Mouse (Mus musculus): ENCODE results near the gene Tmem208. TPM values are rescaled to one million over a fixed set of nuclear protein-coding genes. Genes with fewer than 3 reads are reported as not detected.

Gene Tmem208
- polyA plus RNA-seq, 1 experiment from 2014 or later = 120 TPM

DNA sequence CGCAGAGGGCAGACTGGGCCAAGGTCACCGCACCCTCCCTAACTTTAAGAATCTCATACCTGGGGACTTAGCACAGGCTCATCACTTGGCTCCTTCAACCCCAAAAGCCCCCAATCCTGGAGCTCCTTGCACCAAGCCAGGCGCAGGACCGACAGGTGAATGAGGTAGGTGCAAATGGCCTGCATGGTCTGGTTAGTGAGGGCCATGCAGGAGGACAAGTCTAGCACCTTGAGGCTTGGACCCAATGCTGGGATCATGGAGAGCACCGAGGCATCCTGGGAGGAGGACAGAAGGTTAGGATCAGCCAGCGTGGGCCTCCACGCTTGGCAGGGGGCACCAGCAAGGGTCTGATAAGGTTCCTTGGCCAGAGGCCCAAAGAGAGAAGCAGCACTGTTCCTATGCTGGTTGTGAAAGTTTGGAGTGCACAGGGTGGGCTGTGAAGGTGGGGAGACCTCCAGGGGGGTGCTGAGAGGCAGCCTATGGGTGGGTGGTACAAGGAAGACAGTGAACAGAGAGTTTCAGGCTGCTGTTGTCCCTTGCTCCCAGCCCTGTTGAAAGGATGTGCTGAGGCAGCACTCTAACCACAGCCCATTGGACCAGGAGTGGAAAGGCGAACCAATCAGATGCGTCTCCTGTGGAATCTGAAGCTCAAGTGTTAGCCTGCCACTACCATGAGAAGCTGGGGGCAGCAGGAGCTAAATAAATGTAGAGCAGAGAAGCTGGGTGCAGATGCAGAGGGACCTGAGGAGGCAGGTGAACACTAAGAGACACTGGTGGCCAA lies 12.3 kb upstream of the Tmem208 start:
- Histone ChIP-seq H3K4me3 (no peak overlapping the region), H3K4me1 (no peaks in the 10 kb centered on the region), H3K36me3 (peaks cover 43% of the 10 kb centered on the region; the same call in 1 of the 2 replicates), H3K4me2 (replicated peaks) (no peak overlapping the region), H3K9ac (replicated peaks) (no peak overlapping the region), H3K27ac (replicated peaks) (no peak overlapping the region), H3K27me3 (no peaks in the 10 kb centered on the region), H3K9me3 (no peaks in the 10 kb centered on the region)
- no peak for ATAC-seq (replicated peaks)
- 81% methylated on average over 9 of the region's 9 CpGs for WGBS

DNA sequence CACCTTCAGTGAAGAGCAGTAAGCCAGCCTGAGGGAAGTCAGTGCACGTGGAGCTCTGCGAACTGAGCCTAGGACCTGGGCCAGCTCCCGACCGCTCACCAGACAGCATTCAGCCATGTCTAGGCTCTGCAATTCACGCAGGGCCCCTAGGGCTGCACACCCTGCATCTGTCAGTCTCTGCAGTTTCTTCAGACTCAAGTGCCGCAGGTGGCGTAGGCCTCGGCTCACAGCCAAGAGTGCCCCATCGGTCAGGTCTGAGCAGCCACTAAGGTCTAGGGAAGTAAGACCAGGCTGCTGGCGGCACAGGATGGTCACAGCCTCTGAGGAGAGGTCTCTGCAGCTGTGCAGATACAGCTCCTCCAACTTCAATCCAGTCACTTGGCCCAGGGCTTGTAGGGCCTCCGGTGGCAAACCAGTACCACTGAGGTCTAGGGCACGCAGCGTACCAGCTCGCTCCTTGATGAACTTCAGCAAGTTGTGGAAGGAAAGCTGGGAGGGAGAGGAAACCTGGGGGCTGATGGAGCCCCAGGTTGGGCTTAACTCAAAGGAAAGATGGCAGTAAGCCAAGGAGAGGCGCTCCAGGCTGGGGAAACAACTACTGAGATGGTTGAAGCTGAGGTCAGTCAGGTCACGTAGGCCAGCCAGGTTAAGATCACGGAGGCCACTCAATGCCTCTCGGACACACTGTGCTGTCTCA lies 10.9 kb upstream of the Tmem208 start:
- no peak overlapping the region for H3K4me3 ChIP-seq
- H3K9me3 ChIP-seq = no peaks in the 10 kb centered on the region
- ATAC-seq (replicated peaks) = no peak; the same call in 1 of the 2 replicates
- no peak overlapping the region for H3K4me2 ChIP-seq (replicated peaks)
- 94% methylated on average over 18 of the region's 18 CpGs for WGBS
- no peaks in the 10 kb centered on the region for H3K27me3 ChIP-seq
- no peaks in the 10 kb centered on the region for H3K4me1 ChIP-seq
- no peak overlapping the region for H3K9ac ChIP-seq (replicated peaks)
- H3K27ac ChIP-seq (replicated peaks) = no peak overlapping the region
- H3K36me3 ChIP-seq = peaks cover 47% of the 10 kb centered on the region; the same call in 1 of the 2 replicates

DNA sequence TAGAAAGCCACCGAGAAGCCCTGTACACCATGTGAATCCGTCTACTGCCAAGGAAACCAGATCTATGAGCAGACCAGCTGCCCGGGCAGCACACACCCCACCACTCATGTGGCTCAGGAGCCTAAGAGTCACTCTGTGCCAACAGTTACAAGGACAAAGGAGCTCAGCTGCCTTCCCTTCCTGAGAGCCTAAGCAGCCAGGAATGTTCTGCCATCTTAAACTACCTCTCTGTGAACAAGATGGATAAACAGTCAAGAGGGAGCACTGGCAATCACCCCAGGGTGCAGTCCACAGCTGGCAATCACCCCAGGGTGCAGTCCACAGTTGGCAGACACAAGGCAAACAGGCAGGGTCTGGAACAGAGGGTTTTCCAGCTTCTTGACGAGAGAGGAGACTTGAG lies 8.2 kb upstream of the Tmem208 start:
- Histone ChIP-seq H3K36me3 (peaks cover 38% of the 10 kb centered on the region; the same call in 1 of the 2 replicates), H3K4me1 (no peaks in the 10 kb centered on the region), H3K27me3 (no peaks in the 10 kb centered on the region), H3K4me2 (replicated peaks) (no peak overlapping the region), H3K9me3 (no peaks in the 10 kb centered on the region), H3K9ac (replicated peaks) (no peak overlapping the region), H3K27ac (replicated peaks) (no peak overlapping the region), H3K4me3 (no peak overlapping the region)
- 74% methylated on average over 4 of the region's 4 CpGs for WGBS
- ATAC-seq (replicated peaks) = no peak

DNA sequence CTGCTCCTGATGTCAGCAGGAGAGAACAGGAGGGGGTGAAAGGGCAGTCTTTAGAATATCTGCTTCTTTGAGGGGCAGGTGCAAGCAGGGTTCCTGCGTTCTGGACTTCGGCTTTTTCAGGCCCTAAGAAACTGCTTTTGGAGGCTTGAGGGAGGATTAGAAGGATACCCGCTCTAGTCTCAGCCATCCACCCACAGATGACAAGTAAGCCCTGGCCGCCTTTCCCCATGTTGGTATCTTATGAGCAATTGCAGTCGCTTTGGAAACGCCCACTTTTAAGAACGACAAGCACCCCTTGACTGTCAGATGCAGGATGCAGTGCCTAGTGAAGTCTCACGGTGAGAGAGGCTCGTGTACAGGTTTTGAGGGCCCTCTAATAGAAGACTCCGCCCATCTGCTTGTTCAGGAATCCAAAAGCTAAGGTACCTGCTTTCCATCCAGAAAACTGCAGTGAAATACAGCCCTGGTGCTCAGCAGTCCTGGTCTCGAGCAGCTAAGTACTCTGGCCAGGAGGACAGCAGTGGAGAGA lies 7.4 kb upstream of the Tmem208 start:
- no peak overlapping the region for H3K27ac ChIP-seq (replicated peaks)
- no peak overlapping the region for H3K9ac ChIP-seq (replicated peaks)
- H3K27me3 ChIP-seq = no peaks in the 10 kb centered on the region
- no peak overlapping the region for H3K4me2 ChIP-seq (replicated peaks)
- no peaks in the 10 kb centered on the region for H3K4me1 ChIP-seq
- H3K36me3 ChIP-seq = peaks cover 34% of the 10 kb centered on the region; the same call in 1 of the 2 replicates
- H3K4me3 ChIP-seq = no peak overlapping the region
- ATAC-seq (replicated peaks) = no peak
- WGBS = 79% methylated on average over 11 of the region's 11 CpGs
- no peaks in the 10 kb centered on the region for H3K9me3 ChIP-seq

DNA sequence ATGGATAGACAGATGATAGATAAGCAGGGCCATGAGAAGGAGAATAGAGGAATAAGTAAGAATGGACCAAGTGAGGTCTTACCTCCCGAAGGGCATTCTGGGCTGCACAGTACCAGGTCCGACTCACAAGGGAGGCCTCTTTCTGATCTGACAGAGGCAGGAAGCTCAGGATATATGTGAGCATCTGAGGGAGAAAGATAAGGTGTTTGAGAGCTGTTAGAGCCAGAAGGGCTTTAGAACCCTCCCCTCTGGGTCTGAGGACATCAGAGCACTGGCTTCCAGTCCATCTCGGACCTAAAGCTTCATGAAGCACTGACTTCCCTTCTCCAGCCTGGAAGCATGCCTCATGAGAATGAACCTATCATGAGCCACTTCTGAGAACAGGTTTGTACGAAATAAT lies 3.0 kb upstream of the Tmem208 start:
- Histone ChIP-seq H3K9me3 (no peaks in the 10 kb centered on the region), H3K4me2 (replicated peaks) (no peak overlapping the region), H3K27ac (replicated peaks) (no peak overlapping the region), H3K4me1 (peaks cover 19% of the 10 kb centered on the region), H3K9ac (replicated peaks) (no peak overlapping the region), H3K27me3 (no peaks in the 10 kb centered on the region), H3K36me3 (peaks cover 12% of the 10 kb centered on the region), H3K4me3 (no peak overlapping the region)
- 94% methylated on average over 4 of the region's 4 CpGs for WGBS
- ATAC-seq (replicated peaks) = no peak

DNA sequence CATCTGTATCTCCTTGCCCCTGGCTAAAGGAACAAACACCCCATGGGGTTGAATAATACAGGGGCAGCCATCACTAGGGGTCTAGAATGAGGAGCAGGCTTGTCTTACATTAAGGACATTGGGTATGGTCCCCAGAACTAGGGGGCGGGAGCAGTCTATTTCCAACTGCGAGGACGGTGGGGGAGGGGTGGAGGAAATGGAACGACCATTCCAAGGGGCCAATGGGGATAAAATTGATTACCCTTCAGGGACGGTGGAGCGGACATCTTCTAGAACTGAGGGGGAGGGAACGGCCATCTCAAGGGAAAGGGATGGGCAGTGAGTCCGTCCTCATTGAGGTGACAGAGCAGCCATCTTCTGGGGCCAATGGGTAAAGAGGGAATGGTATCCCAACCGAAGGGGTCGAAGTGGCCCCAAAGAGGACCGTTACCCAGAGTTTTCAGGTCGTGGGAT lies 487 bp upstream of the Tmem208 start:
- peak overlapping the region; percentile 62 for H3K4me3 ChIP-seq
- peak overlapping the region; percentile 79 for H3K4me2 ChIP-seq (replicated peaks)
- peaks cover 33% of the 10 kb centered on the region for H3K36me3 ChIP-seq
- H3K4me1 ChIP-seq = peaks cover 19% of the 10 kb centered on the region
- peak overlapping the region; percentile 41; the same call in 1 of the 2 replicates for H3K27ac ChIP-seq (replicated peaks)
- no peaks in the 10 kb centered on the region for H3K9me3 ChIP-seq
- peak; percentile 63; the same call in 1 of the 2 replicates for ATAC-seq (replicated peaks)
- under 1% methylated on average over 12 of the region's 12 CpGs for WGBS
- no peaks in the 10 kb centered on the region for H3K27me3 ChIP-seq
- H3K9ac ChIP-seq (replicated peaks) = peak overlapping the region; percentile 69

DNA sequence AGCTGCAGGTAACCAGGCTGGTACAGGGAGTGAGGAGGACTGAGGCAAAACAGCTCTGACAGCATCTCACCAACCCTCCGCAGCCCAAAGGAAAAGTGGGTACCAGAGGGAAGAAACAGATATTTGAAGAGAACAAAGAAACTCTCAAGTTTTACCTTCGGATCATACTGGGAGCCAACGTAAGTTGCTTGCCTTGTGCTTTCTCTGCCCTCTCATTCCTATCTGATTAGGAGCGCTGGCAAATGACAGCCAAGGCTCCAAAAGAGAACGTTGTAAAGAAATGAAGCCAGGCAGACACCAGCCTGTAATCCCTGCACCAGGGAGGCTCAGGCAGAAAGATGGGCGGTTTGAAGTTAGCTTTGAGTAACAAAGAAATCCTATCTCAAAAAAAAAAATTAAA lies 814 bp downstream of the Tmem208 start:
- ATAC-seq (replicated peaks) = no peak; the same call in 1 of the 2 replicates
- H3K27me3 ChIP-seq = no peaks in the 10 kb centered on the region
- H3K4me2 ChIP-seq (replicated peaks) = peak overlapping the region; percentile 69
- peak overlapping the region; percentile 77; the same call in 1 of the 2 replicates for H3K27ac ChIP-seq (replicated peaks)
- peaks cover 19% of the 10 kb centered on the region for H3K4me1 ChIP-seq
- H3K9me3 ChIP-seq = no peaks in the 10 kb centered on the region
- peaks cover 40% of the 10 kb centered on the region for H3K36me3 ChIP-seq
- WGBS = 38% methylated on average over 6 of the region's 6 CpGs
- H3K9ac ChIP-seq (replicated peaks) = peak overlapping the region; percentile 55
- peak overlapping the region; percentile 62 for H3K4me3 ChIP-seq

DNA sequence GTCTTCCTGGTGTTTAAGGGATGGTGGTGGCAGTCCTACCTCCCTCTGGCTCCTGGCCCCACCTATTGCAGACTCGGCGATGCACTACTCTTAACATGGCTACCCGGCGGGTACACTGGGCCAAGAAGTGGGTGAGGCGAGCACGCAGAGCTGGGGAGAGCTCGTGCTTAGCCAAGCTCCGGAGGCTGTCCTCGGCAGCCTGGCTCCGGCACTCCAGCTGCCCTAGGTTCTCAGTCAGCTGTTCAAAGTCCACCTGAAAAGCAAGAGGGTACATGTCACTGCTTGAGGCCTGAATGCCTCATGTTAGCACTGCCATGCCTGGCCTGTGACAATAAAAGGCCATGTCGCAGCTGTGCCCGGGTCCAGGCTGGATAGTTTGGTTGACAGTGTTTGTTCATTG lies 4.2 kb downstream of the Tmem208 start:
- no peaks in the 10 kb centered on the region for H3K9me3 ChIP-seq
- peaks cover 13% of the 10 kb centered on the region for H3K4me1 ChIP-seq
- H3K36me3 ChIP-seq = peaks cover 44% of the 10 kb centered on the region
- no peak overlapping the region for H3K9ac ChIP-seq (replicated peaks)
- H3K27ac ChIP-seq (replicated peaks) = no peak overlapping the region
- H3K4me3 ChIP-seq = no peak overlapping the region
- 94% methylated on average over 12 of the region's 12 CpGs for WGBS
- H3K27me3 ChIP-seq = no peaks in the 10 kb centered on the region
- H3K4me2 ChIP-seq (replicated peaks) = no peak overlapping the region
- no peak for ATAC-seq (replicated peaks)

DNA sequence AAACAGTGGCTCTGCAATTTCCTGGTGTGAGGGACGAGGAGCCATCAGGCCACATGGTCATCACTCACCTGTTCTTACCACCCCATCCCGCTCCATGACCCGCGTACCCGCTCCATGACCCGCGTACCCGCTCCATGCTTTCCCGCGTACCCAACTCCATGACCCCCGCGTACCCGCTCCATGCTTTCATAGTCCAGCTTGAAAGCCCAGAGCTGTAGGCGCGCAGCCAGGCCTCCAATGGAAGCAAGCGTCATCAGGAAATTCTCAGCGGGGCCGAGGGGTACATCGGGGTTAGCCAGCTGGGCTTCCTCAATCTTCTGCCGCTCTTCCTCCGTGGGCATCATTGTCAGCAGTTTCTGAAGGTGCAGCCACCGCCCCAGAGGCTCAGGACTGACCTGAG lies 5.3 kb downstream of the Tmem208 start:
- Histone ChIP-seq H3K27me3 (no peaks in the 10 kb centered on the region), H3K9me3 (no peaks in the 10 kb centered on the region), H3K9ac (replicated peaks) (no peak overlapping the region), H3K36me3 (peaks cover 44% of the 10 kb centered on the region), H3K4me1 (peaks cover 9% of the 10 kb centered on the region), H3K4me2 (replicated peaks) (no peak overlapping the region), H3K4me3 (no peak overlapping the region), H3K27ac (replicated peaks) (no peak overlapping the region)
- ATAC-seq (replicated peaks) = no peak
- 96% methylated on average over 22 of the region's 22 CpGs for WGBS

DNA sequence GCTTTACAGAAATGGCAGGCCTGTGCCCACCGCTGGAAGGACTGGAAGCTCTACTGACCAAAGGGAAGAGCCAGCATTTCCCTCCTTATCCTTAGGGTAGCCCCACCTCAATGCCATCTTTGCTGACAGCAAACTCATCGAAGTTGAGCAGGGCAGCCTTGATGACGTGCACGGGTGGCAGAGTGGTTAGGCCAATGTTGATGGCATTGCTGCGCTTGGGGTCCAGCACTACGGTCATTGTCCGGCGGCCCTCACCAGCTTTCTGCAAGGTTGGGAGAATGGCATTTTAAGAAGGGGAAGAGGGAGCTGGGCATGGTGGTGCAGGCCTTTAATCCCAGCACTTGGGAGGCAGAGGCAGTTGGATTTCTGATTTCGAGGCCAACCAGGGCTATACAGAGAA lies 5.8 kb downstream of the Tmem208 start:
- Histone ChIP-seq H3K4me2 (replicated peaks) (no peak overlapping the region), H3K27ac (replicated peaks) (no peak overlapping the region), H3K4me1 (peaks cover 7% of the 10 kb centered on the region), H3K27me3 (no peaks in the 10 kb centered on the region), H3K9ac (replicated peaks) (no peak overlapping the region), H3K9me3 (no peaks in the 10 kb centered on the region), H3K36me3 (peaks cover 44% of the 10 kb centered on the region), H3K4me3 (no peak overlapping the region)
- no peak for ATAC-seq (replicated peaks)
- WGBS = 97% methylated on average over 9 of the region's 9 CpGs

DNA sequence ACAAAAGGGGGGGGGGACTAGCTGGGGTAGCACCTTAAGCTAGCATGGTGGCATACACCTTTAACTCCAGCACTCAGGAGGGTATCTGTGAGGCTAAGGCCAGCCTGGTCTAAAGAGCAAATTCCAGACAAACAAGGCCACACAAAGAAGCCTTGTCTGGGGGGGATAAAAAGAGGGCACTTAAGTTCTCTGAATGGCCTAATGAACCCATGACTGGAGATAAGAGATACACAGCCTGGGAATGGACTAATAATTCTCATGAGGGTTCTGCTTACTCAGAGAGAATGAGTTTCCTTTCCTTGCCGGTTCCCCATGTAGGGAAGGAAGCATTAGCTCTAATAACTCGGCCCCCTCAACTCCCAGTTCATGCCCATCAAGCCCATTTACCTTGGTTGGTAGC lies 6.4 kb downstream of the Tmem208 start:
- Histone ChIP-seq H3K4me2 (replicated peaks) (no peak overlapping the region), H3K9me3 (no peaks in the 10 kb centered on the region), H3K36me3 (peaks cover 44% of the 10 kb centered on the region), H3K27me3 (no peaks in the 10 kb centered on the region), H3K9ac (replicated peaks) (no peak overlapping the region), H3K27ac (replicated peaks) (no peak overlapping the region), H3K4me1 (peaks cover under 1% of the 10 kb centered on the region), H3K4me3 (no peak overlapping the region)
- 69% methylated on average over 2 of the region's 2 CpGs for WGBS
- no peak for ATAC-seq (replicated peaks)

Measured in forebrain, embryonic 15.5 days (tissue).